Mouse (Mus musculus) spleen, postnatal 4 days (tissue): ENCODE data around the gene Sinhcaf.

Experiments used
- DNase-seq, 2 experiments: peaks; one replicate each; pipeline ENCODE4 v3.0.0; 2022; ENCODE audit warnings: low spot score in 2 of 2

Gene Sinhcaf

GRCm38 (mm10) chr6:148873911-148874310, 72.4 kb downstream of the Sinhcaf start:
- no peak for DNase-seq
